Mouse (Mus musculus) embryonic facial prominence, embryonic 14.5 days (tissue): ENCODE data around the gene Limch1. TPM values are rescaled to one million over a fixed set of nuclear protein-coding genes. Genes with fewer than 3 reads are reported as not detected.

Experiments used
- ATAC-seq: fragments of 200-750 bp; cut with Nextera tagmentation; 2 replicates; pipeline ENCODE4 v1.8.0; 2017; ENCODE audit warnings: low read depth, moderate number of reproducible peaks, moderate TSS enrichment
- DNase-seq: peaks from one replicate; pipeline ENCODE4 v3.0.0-alpha.2; 2015; ENCODE audit warnings: low spot score
- H3K27ac ChIP-seq: fragments of 300-500 bp; sonication (generic); replicated peaks from 2 replicates; pipeline ENCODE4 v1.5.1; 2014; ENCODE audit warnings: low read depth, mild to moderate bottlenecking, low read length, moderate library complexity
- H3K27me3 ChIP-seq: fragments of 300-500 bp; sonication (generic); replicated peaks from 2 replicates; pipeline ENCODE4 v1.6.1; 2014; ENCODE audit warnings: low read length; ENCODE audit not compliant: control insufficient read depth, insufficient read depth
- H3K36me3 ChIP-seq: fragments of 300-500 bp; sonication (generic); 2 replicates; pipeline ENCODE4 v1.6.1; 2014; ENCODE audit warnings: low read length, mixed read lengths; ENCODE audit not compliant: control insufficient read depth, insufficient read depth
- H3K4me1 ChIP-seq: fragments of 300-500 bp; sonication (generic); 2 replicates; pipeline ENCODE4 v1.6.1; 2014; ENCODE audit warnings: antibody characterized with exemption, low read length; ENCODE audit not compliant: control insufficient read depth, insufficient read depth
- H3K4me2 ChIP-seq: fragments of 300-500 bp; sonication (generic); 2 replicates; pipeline ENCODE4 v1.6.1; 2014; ENCODE audit warnings: low read depth, mild to moderate bottlenecking, low read length, moderate library complexity, mixed read lengths
- H3K4me3 ChIP-seq: fragments of 300-500 bp; sonication (generic); 2 replicates; pipeline ENCODE4 v1.5.1; 2014; ENCODE audit warnings: low read depth, mild to moderate bottlenecking, low read length
- H3K9ac ChIP-seq: fragments of 300-500 bp; sonication (generic); 2 replicates; pipeline ENCODE4 v1.6.1; 2014; ENCODE audit warnings: low read depth, mild to moderate bottlenecking, low read length, moderate library complexity, mixed read lengths
- H3K9me3 ChIP-seq: fragments of 300-500 bp; sonication (generic); 2 replicates; pipeline ENCODE4 v1.6.1; 2016; ENCODE audit warnings: low read length; ENCODE audit not compliant: control insufficient read depth
- WGBS: fragments of 180-500 bp; shearing (Covaris S2); extraction: QIAGEN DNeasy Blood & Tissue Kit; methylation state at CpG from one replicate; pipeline ENCODE4 v1.1.7; 2014; 5-methylcytosine and 5-hydroxymethylcytosine counted together
- polyA plus RNA-seq: library from polyadenylated mRNA; unstranded; fragments of >200 nt; fragmentation: Nextera tagmentation; extraction: Ambion mirVana; gene quantifications from 2 replicates; pipeline ENCODE4 v1.2.1, GENCODE M21; 2014

Limch1 gene
- polyA plus RNA-seq, 1 experiment from 2014 or later, result 71.1 TPM

DNA sequence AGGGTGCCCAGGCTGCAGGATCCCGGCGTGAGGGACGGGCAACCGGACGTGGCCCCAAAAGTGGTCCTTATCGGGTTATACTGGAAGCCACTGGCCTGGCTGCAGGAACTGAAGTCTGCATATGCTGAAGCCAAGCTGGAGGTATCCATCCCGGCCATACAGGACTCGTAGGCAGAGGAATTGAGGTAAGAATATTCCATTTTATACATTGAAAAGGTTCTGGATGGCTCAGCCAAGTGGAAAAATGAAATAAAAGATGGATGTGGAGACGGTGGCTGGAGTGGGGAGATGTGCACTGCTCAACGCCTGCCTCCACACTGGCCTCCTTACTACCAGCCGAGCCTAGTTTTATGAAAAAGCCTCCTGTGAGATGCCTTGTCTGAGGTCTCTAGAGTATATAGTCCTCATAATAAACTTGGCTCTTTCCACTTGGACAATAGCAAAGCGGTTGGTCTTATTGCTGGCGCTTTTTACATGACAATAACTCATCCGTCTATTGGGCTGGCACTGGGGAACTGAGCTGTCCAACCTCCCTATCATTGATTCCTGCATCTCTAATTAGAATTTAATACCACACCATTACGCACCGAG, 353.2 kb downstream of the Limch1 start, which contains the start of gene Phox2b:
TSS of gene Phox2b (minus strand) at position 569 of the 591 bp plus-strand sequence.
- Histone ChIP-seq H3K27ac (no peak within 1 kb of the TSS), H3K36me3 (no peaks in the 10 kb centered on the region), H3K27me3 (peaks cover 97% of the 10 kb centered on the region), H3K4me3 (no peak within 1 kb of the TSS), H3K9ac (no peak within 1 kb of the TSS), H3K9me3 (no peaks in the 10 kb centered on the region), H3K4me1 (peaks cover 5% of the 10 kb centered on the region; the same call in 1 of the 2 replicates), H3K4me2 (no peak within 1 kb of the TSS)
- ATAC-seq (no peak), DNase-seq (peak; percentile 11)
- WGBS, result 3% methylated on average over 16 of the region's 16 CpGs

DNA sequence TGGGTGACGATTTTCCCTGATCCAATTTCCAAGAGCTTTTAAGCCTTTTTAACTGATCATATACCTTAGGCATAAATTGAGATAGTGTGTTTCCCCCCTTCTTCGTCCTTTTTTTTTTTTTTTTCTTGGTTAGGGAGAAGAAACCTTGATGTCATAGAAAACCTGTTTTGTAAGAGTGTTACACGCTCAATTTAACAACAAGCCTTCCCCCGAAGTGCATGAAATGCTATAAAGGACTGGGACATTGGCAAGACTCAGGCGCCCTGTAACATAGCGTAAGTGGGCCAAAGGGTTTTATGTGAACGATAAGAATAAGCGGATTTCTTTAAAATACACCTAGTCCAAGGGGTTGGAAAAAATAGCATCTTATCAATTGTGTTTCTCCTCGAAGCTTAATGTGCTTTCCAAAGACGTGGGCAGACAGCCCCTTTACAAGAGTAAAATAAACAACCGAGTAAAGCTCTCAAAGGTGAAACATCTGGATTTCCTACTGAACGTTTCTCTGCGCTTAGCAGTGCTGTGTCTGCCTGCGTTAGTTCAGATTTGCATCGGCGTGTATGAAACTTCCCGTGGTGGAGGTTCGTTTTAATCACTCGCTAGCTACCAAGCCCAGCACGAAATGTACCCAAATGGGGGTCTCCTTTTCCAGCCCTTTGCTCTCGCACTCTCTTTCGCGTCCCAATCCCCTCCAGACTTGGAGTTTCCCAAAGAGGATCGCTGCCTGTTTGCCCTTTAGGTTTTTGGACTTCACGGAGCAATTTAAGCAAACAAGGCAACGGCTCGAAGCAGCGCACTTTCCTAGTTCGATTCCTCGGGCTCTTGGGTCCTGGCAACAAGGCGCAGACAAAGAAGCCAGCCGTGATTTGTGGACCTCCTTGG, 354.0 kb downstream of the Limch1 start:
- H3K4me3 ChIP-seq, result no peak overlapping the region
- H3K4me2 ChIP-seq, result no peak overlapping the region
- no peak overlapping the region for H3K9ac ChIP-seq
- peak; percentile 34 for DNase-seq
- WGBS, result 1% methylated on average over 32 of the region's 32 CpGs
- no peaks in the 10 kb centered on the region for H3K9me3 ChIP-seq
- peaks cover 97% of the 10 kb centered on the region for H3K27me3 ChIP-seq
- no peak for ATAC-seq
- peaks cover 5% of the 10 kb centered on the region; the same call in 1 of the 2 replicates for H3K4me1 ChIP-seq
- no peaks in the 10 kb centered on the region for H3K36me3 ChIP-seq
- H3K27ac ChIP-seq, result no peak overlapping the region

DNA sequence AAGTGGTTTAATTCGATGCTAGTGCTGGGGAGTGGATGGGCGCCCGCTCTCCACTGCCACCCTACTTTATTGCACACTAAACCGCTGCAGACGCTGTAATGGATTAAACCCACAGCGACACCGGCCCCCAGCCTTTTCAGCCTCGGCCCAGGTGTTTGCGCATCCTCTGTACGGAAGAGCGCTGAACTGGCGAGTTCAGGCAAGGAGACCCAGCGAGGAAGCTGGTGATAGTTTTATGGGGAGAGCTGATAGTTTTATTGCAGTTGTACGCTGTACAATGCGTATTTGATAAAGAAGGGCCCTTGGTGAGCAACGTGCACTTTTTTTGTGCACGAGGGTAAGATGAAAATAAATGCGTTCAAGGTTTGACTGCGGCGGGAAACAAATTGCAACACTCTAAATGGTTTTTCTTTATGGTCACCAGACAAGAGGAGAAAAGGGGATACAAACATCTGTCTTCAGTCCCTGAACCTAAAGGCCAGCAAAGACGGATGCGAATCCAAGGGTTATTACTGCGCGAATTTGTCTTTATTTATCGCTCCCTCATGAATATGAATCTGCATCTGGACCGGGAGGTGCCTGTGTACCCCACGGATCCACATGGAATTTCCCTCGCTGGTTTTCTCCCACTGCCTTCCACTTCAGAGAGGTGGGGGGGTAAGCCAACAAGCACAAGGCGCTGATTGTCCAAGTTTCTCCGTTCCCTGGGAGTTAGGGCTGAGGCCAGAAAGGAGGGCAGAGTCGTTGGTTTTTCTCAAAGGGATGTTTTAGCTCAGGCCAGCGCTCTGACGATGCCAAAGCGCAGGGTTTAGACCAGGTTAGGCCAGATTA, 355.2 kb downstream of the Limch1 start:
- DNase-seq, result peak; percentile 1

DNA sequence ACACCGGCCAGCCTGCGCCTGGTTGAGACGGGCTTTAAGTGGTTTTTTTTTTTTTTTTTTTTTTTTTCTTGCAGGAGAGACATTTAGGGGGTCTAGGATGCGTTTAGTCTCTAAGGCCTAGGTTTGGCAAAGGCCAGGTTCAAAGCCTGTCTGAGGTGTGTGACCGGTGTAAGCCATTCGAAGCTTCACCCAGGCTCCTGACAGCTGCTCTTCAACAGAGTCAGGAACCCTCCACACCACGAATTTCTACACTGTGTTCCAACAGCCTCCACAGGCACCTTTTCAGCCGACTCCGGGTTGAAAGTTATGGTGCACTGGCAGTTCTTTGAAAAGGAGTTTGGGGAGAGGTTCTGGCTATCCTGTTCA, 355.8 kb downstream of the Limch1 start:
- H3K9me3 ChIP-seq, result no peaks in the 10 kb centered on the region
- H3K4me3 ChIP-seq, result no peak overlapping the region
- WGBS, result under 1% methylated on average over 9 of the region's 9 CpGs
- peaks cover 95% of the 10 kb centered on the region for H3K27me3 ChIP-seq
- DNase-seq, result no peak
- H3K36me3 ChIP-seq, result no peaks in the 10 kb centered on the region
- no peak for ATAC-seq
- H3K27ac ChIP-seq, result no peak overlapping the region
- H3K4me2 ChIP-seq, result no peak overlapping the region
- no peaks in the 10 kb centered on the region for H3K4me1 ChIP-seq
- no peak overlapping the region for H3K9ac ChIP-seq

More for the DNA sequence above, 355.2 kb downstream of the Limch1 start:
- H3K9me3 ChIP-seq, result no peaks in the 10 kb centered on the region
- H3K4me2 ChIP-seq, result no peak overlapping the region
- peaks cover 96% of the 10 kb centered on the region for H3K27me3 ChIP-seq
- H3K27ac ChIP-seq, result no peak overlapping the region
- no peak for ATAC-seq
- no peaks in the 10 kb centered on the region for H3K36me3 ChIP-seq
- no peak overlapping the region for H3K4me3 ChIP-seq
- 1% methylated on average over 34 of the region's 34 CpGs for WGBS
- H3K4me1 ChIP-seq, result peaks cover 5% of the 10 kb centered on the region; the same call in 1 of the 2 replicates
- no peak overlapping the region for H3K9ac ChIP-seq

DNA sequence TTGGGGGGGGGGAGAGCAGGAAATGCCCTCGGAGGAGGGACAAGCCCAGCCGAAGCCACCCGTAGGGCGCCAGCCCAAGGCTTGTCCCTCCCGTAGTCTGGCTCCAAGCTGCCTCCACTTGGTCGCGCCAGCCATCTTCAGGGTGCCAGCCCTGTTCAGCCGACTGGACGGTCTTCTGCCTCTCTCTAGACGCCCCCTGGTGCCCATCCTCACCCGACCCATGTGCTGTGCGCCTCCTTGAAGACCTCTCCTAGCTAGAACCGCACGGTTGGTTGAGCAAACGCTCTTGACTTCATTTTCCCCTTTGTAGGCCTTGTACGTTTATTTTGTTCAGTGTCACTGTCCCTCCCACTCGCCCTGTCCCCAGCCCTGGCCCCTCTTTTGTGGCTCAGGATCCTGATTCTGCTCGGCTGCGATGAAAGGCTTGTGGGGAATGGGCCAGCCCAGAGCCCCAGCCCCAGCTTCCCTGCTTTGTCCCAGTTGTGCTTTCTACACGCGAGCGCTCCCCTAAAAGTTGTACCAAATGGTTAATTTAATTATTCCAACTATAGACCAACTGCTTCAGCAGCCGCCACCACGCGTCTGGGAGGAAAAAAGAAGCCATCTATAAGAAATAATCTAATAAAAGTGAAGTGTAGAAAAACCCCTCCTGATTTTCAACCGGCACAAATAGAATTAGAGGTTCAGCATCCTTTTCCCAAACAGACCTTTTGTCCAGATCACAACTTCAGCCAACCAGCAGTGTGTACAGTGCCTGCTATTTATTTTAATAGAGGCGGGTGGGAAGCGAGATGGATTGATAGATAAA, 356.4 kb downstream of the Limch1 start:
- no peaks in the 10 kb centered on the region for H3K9me3 ChIP-seq
- H3K4me3 ChIP-seq, result no peak overlapping the region
- 4% methylated on average over 22 of the region's 28 CpGs for WGBS
- ATAC-seq, result peak; percentile 32; the same call in 1 of the 2 replicates
- H3K4me1 ChIP-seq, result no peaks in the 10 kb centered on the region
- no peaks in the 10 kb centered on the region for H3K36me3 ChIP-seq
- peak; percentile 7 for DNase-seq
- no peak overlapping the region for H3K9ac ChIP-seq
- H3K27me3 ChIP-seq, result peaks cover 93% of the 10 kb centered on the region
- H3K4me2 ChIP-seq, result no peak overlapping the region
- no peak overlapping the region for H3K27ac ChIP-seq

DNA sequence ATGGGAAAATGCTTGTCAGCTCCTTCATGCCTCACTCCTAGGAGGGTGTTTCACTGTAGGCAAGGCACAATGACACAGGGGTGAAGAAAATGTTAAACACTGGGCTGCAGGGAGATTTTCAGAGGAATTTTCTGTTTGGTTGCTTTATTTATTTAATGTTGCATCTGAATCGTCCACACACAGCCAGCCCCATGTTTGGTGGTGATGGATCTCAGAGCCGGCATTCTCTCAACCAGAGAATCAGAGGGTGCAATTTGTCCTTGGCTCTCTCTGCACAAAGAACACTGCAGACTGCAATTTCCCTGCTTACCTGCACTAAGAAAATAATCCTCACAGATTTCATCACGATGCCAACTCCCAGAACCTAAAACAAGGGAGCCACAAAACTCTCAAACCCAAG, 357.4 kb downstream of the Limch1 start:
- Histone ChIP-seq H3K9me3 (no peaks in the 10 kb centered on the region), H3K27me3 (peaks cover 83% of the 10 kb centered on the region), H3K27ac (no peak overlapping the region), H3K36me3 (no peaks in the 10 kb centered on the region), H3K4me3 (no peak overlapping the region), H3K4me1 (no peaks in the 10 kb centered on the region), H3K4me2 (no peak overlapping the region), H3K9ac (no peak overlapping the region)
- WGBS, result 8% methylated on average over 3 of the region's 3 CpGs
- DNase-seq, result no peak
- ATAC-seq, result no peak

DNA sequence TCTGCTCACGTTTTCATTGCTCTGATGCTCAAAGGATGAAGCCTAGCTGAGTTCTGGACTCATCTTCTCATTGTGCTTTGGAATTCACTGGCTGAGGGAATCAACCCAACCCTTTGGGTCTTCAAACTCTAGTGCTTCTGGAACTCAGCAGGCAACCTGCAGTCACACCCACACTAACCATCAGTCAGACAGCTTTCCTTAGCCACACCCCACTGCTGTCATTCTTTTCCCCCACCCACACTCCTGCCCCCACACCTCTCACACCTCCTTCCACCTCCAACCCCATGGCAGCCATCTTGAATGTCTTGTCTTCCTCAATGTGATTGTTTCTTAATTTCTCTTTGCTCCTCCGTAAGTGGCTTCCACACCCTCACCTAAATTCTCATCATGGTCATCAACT, 360.6 kb downstream of the Limch1 start:
- Histone ChIP-seq H3K4me3 (no peak overlapping the region), H3K9ac (no peak overlapping the region), H3K9me3 (no peaks in the 10 kb centered on the region), H3K36me3 (no peaks in the 10 kb centered on the region), H3K27me3 (peaks cover 58% of the 10 kb centered on the region), H3K27ac (no peak overlapping the region), H3K4me1 (no peaks in the 10 kb centered on the region), H3K4me2 (no peak overlapping the region)
- WGBS, result 82% methylated on average over 2 of the region's 2 CpGs
- DNase-seq (no peak), ATAC-seq (no peak)
